18 mouse cellular contexts compared by ENCODE assay signal in the genomic region with DNA sequence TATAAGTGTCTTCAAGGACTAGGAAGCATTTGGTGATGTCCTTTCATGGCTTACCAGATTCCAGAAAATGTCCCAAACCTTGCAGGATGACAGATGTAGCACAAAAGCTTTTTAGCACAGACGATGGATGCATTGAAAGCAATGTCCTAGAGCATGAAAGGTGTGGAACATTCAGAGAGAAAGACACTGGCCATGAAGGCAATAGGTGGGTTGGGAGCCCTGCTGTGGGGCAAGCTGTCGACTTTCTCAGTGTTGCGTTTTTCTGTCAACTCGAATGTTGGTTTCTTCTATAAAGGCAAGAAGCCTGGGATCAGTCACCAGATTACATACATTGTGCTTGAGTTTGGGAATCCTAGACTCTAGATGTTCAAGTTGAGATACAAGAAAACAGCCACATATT.
"Had no signal": no experiment of that assay in that cellular context is flagged by ENCODE, and none has a peak within 500 bp of the region (broad histone marks: within the 10 kb centered on the region; RNA-seq: fewer than 3 reads in every experiment).

No protein-coding gene starts in this region.

- H3K9me3 ChIP-seq: limb, embryonic 10.5 days; liver, embryonic 15.5 days; midbrain, embryonic 10.5 days; neural tube, embryonic 13.5 days had no signal

- DNase-seq: kidney, postnatal 36 days; layer of hippocampus, adult 9-11 months; layer of hippocampus, postnatal 36 days; lung, adult 2 months; lung, postnatal 36 days; midbrain, embryonic 14.5 days; retina, postnatal 1 day; right cerebral cortex, postnatal 4 days; spleen, adult 18-20 months; thymus, adult 18-20 months; thymus, postnatal 25 days had no signal

- H3K36me3 ChIP-seq: limb, embryonic 10.5 days; liver, embryonic 15.5 days; midbrain, embryonic 10.5 days; neural tube, embryonic 13.5 days had no signal

- H3K4me2 ChIP-seq: liver, embryonic 11.5 days; liver, embryonic 15.5 days; neural tube, embryonic 13.5 days had no signal

- H3K27ac ChIP-seq: kidney, postnatal 0 days; limb, embryonic 10.5 days; liver, embryonic 15.5 days; midbrain, embryonic 10.5 days; neural tube, embryonic 13.5 days had no signal

- ATAC-seq: lung, postnatal 0 days had no signal

- H3K4me1 ChIP-seq: liver, embryonic 15.5 days had no signal

- H3K27me3 ChIP-seq: liver, embryonic 15.5 days; neural tube, embryonic 13.5 days had no signal

- H3K4me3 ChIP-seq: limb, embryonic 10.5 days; liver, embryonic 15.5 days; midbrain, embryonic 10.5 days; neural tube, embryonic 13.5 days had no signal

- H3K9ac ChIP-seq: liver, embryonic 15.5 days; neural tube, embryonic 13.5 days had no signal
